Mouse (Mus musculus): ENCODE results near the gene Cep250. TPM values are rescaled to one million over a fixed set of nuclear protein-coding genes. Genes with fewer than 3 reads are reported as not detected.
A peak's percentile ranks its signal among the peaks of the same experiment; 100 is the strongest.

Cep250 gene
- total and polyA plus RNA-seq, 2 experiments from 2014 or later, result 3.7 to 4.0 TPM

GRCm38 (mm10) chr2:155944685-155945084 lies 11.6 kb upstream of the Cep250 start:
- no peak for TF ChIP-seq EP300 (IDR thresholded peaks at IDR 0.05; ENCODE audit: low read depth)
- no peak for TF ChIP-seq CTCF (IDR thresholded peaks at IDR 0.05; ENCODE audit: low read depth)
- no peak overlapping the region for H3K9ac ChIP-seq (replicated peaks; ENCODE audit: low read depth, low read length)
- H3K36me3 ChIP-seq (replicated peaks; ENCODE audit: control insufficient read depth, insufficient read depth, low read length), result no peaks in the 10 kb centered on the region
- H3K9me3 ChIP-seq (replicated peaks; ENCODE audit: control insufficient read depth, low read length), result no peaks in the 10 kb centered on the region
- H3K27ac ChIP-seq (ENCODE audit: low read depth), result no peak overlapping the region
- H3K4me2 ChIP-seq (ENCODE audit: low read depth, low read length), result peak overlapping the region; percentile 43
- WGBS, result 76% methylated on average over 4 of the region's 4 CpGs
- no peak overlapping the region for H3K4me3 ChIP-seq (ENCODE audit: low read depth, low read length)
- H3K27me3 ChIP-seq (ENCODE audit: control insufficient read depth, insufficient read depth, low read length), result peaks cover 6% of the 10 kb centered on the region; the same call in 1 of the 2 replicates
- DNase-seq (ENCODE audit: low spot score), result no peak
- ATAC-seq (ENCODE audit: insufficient read depth, low read depth), result no peak
- H3K4me1 ChIP-seq (ENCODE audit: control insufficient read depth, insufficient read depth), result no peaks in the 10 kb centered on the region

- TF ChIP-seq CTCF (IDR thresholded peaks at IDR 0.05; ENCODE audit: low read depth) (no peak), EP300 (IDR thresholded peaks at IDR 0.05; ENCODE audit: low read depth) (no peak)
- Histone ChIP-seq H3K36me3 (replicated peaks; ENCODE audit: control insufficient read depth, insufficient read depth, low read length) (no peaks in the 10 kb centered on the region), H3K4me1 (ENCODE audit: control insufficient read depth, insufficient read depth) (no peaks in the 10 kb centered on the region), H3K27me3 (ENCODE audit: control insufficient read depth, insufficient read depth, low read length) (peaks cover 6% of the 10 kb centered on the region; the same call in 1 of the 2 replicates), H3K4me2 (ENCODE audit: low read depth, low read length) (peak within 1 kb of the TSS; percentile 43), H3K27ac (ENCODE audit: low read depth) (no peak within 1 kb of the TSS), H3K4me3 (ENCODE audit: low read depth, low read length) (no peak within 1 kb of the TSS), H3K9me3 (replicated peaks; ENCODE audit: control insufficient read depth, low read length) (no peaks in the 10 kb centered on the region), H3K9ac (replicated peaks; ENCODE audit: low read depth, low read length) (no peak within 1 kb of the TSS)
- ATAC-seq (ENCODE audit: insufficient read depth, low read depth), result no peak
- 38% methylated on average over 13 of the region's 13 CpGs for WGBS
- DNase-seq (ENCODE audit: low spot score), result no peak
Measured at GRCm38 (mm10) chr2:155945124-155945523, 11.1 kb upstream of the Cep250 start, which contains the start of gene Gdf5. Gdf5 (minus strand) TSS chr2:155945367.

GRCm38 (mm10) chr2:155945580-155945979 lies 10.7 kb upstream of the Cep250 start:
- Histone ChIP-seq H3K36me3 (replicated peaks; ENCODE audit: control insufficient read depth, insufficient read depth, low read length) (no peaks in the 10 kb centered on the region), H3K4me1 (ENCODE audit: control insufficient read depth, insufficient read depth) (no peaks in the 10 kb centered on the region), H3K4me3 (ENCODE audit: low read depth, low read length) (no peak overlapping the region), H3K27me3 (ENCODE audit: control insufficient read depth, insufficient read depth, low read length) (peaks cover 6% of the 10 kb centered on the region; the same call in 1 of the 2 replicates), H3K4me2 (ENCODE audit: low read depth, low read length) (no peak overlapping the region), H3K27ac (ENCODE audit: low read depth) (no peak overlapping the region), H3K9ac (replicated peaks; ENCODE audit: low read depth, low read length) (no peak overlapping the region), H3K9me3 (replicated peaks; ENCODE audit: control insufficient read depth, low read length) (no peaks in the 10 kb centered on the region)
- DNase-seq (ENCODE audit: low spot score) (no peak), ATAC-seq (ENCODE audit: insufficient read depth, low read depth) (no peak)
- TF ChIP-seq EP300 (IDR thresholded peaks at IDR 0.05; ENCODE audit: low read depth), result no peak
- TF ChIP-seq CTCF (IDR thresholded peaks at IDR 0.05; ENCODE audit: low read depth), result no peak
- WGBS, result 79% methylated on average over 5 of the region's 5 CpGs

- H3K27me3 ChIP-seq (ENCODE audit: control insufficient read depth, insufficient read depth, low read length), result peaks cover 6% of the 10 kb centered on the region; the same call in 1 of the 2 replicates
- 3% methylated on average over 7 of the region's 7 CpGs for whole genome bisulfite sequencing
- no peak overlapping the region for H3K4me2 ChIP-seq (ENCODE audit: low read depth, low read length)
- no peak overlapping the region for H3K9ac ChIP-seq (replicated peaks; ENCODE audit: low read depth, low read length)
- peak; percentile 54 for DNase-seq (ENCODE audit: low spot score)
- no peaks in the 10 kb centered on the region for H3K36me3 ChIP-seq (replicated peaks; ENCODE audit: control insufficient read depth, insufficient read depth, low read length)
- peak; percentile 76 for TF ChIP-seq CTCF (IDR thresholded peaks at IDR 0.05; ENCODE audit: low read depth)
- no peak for TF ChIP-seq EP300 (IDR thresholded peaks at IDR 0.05; ENCODE audit: low read depth)
- H3K9me3 ChIP-seq (replicated peaks; ENCODE audit: control insufficient read depth, low read length), result no peaks in the 10 kb centered on the region
- ATAC-seq (ENCODE audit: insufficient read depth, low read depth), result no peak
- H3K4me1 ChIP-seq (ENCODE audit: control insufficient read depth, insufficient read depth), result no peaks in the 10 kb centered on the region
- H3K27ac ChIP-seq (ENCODE audit: low read depth), result no peak overlapping the region
- H3K4me3 ChIP-seq (ENCODE audit: low read depth, low read length), result no peak overlapping the region
Measured at GRCm38 (mm10) chr2:155946069-155946468, 10.2 kb upstream of the Cep250 start.

- 35% methylated on average over 4 of the region's 4 CpGs for WGBS
- Histone ChIP-seq H3K27ac (ENCODE audit: low read depth) (no peak overlapping the region), H3K9me3 (replicated peaks; ENCODE audit: control insufficient read depth, low read length) (no peaks in the 10 kb centered on the region), H3K4me1 (ENCODE audit: control insufficient read depth, insufficient read depth) (no peaks in the 10 kb centered on the region), H3K4me3 (ENCODE audit: low read depth, low read length) (no peak overlapping the region), H3K27me3 (ENCODE audit: control insufficient read depth, insufficient read depth, low read length) (peaks cover 6% of the 10 kb centered on the region; the same call in 1 of the 2 replicates), H3K36me3 (replicated peaks; ENCODE audit: control insufficient read depth, insufficient read depth, low read length) (no peaks in the 10 kb centered on the region), H3K9ac (replicated peaks; ENCODE audit: low read depth, low read length) (no peak overlapping the region), H3K4me2 (ENCODE audit: low read depth, low read length) (no peak overlapping the region)
- ATAC-seq (ENCODE audit: insufficient read depth, low read depth), result no peak
- TF ChIP-seq EP300 (IDR thresholded peaks at IDR 0.05; ENCODE audit: low read depth), result no peak
- TF ChIP-seq CTCF (IDR thresholded peaks at IDR 0.05; ENCODE audit: low read depth), result no peak
- no peak for DNase-seq (ENCODE audit: low spot score)
Measured at GRCm38 (mm10) chr2:155946499-155946898, 9.8 kb upstream of the Cep250 start.

GRCm38 (mm10) chr2:155947390-155948002 lies 8.8 kb upstream of the Cep250 start:
- no peak overlapping the region for H3K4me3 ChIP-seq (ENCODE audit: low read depth, low read length)
- no peak for DNase-seq (ENCODE audit: low spot score)
- no peaks in the 10 kb centered on the region for H3K4me1 ChIP-seq (ENCODE audit: control insufficient read depth, insufficient read depth)
- TF ChIP-seq EP300 (IDR thresholded peaks at IDR 0.05; ENCODE audit: low read depth) (no peak), CTCF (IDR thresholded peaks at IDR 0.05; ENCODE audit: low read depth) (no peak)
- H3K27me3 ChIP-seq (ENCODE audit: control insufficient read depth, insufficient read depth, low read length), result peaks cover 6% of the 10 kb centered on the region; the same call in 1 of the 2 replicates
- no peaks in the 10 kb centered on the region for H3K36me3 ChIP-seq (replicated peaks; ENCODE audit: control insufficient read depth, insufficient read depth, low read length)
- ATAC-seq (ENCODE audit: insufficient read depth, low read depth), result no peak
- H3K9ac ChIP-seq (replicated peaks; ENCODE audit: low read depth, low read length), result no peak overlapping the region
- H3K4me2 ChIP-seq (ENCODE audit: low read depth, low read length), result no peak overlapping the region
- WGBS, result 37% methylated on average over 5 of the region's 5 CpGs
- no peak overlapping the region for H3K27ac ChIP-seq (ENCODE audit: low read depth)
- H3K9me3 ChIP-seq (replicated peaks; ENCODE audit: control insufficient read depth, low read length), result no peaks in the 10 kb centered on the region
